Mouse (Mus musculus) heart, postnatal 0 days (tissue): Measurements from ENCODE around the gene Ppil1.

Experiments used
- CTCF ChIP-seq: IDR thresholded peaks from 2 replicates; pipeline ENCODE4 v1.5.1; 2016; ENCODE audit warnings: antibody characterized with exemption, control low read depth, low read depth
- EP300 ChIP-seq: IDR thresholded peaks from 2 replicates; pipeline ENCODE4 v1.6.1; 2016; ENCODE audit warnings: antibody characterized with exemption, low read depth

GRCm38 (mm10) chr17:29292996-29293395 is 29.0 kb upstream of the Ppil1 start:
- TF ChIP-seq CTCF (no peak), EP300 (no peak)
